Mouse (Mus musculus) cerebellum, postnatal 14 days (tissue): ENCODE data around the gene Sirt6.

Source experiments
- DNase-seq, 2 experiments: peaks; one replicate each; pipeline ENCODE4 v3.0.0; 2021; ENCODE audit warnings: mixed read lengths in 2 of 2

The Sirt6 gene

DNA sequence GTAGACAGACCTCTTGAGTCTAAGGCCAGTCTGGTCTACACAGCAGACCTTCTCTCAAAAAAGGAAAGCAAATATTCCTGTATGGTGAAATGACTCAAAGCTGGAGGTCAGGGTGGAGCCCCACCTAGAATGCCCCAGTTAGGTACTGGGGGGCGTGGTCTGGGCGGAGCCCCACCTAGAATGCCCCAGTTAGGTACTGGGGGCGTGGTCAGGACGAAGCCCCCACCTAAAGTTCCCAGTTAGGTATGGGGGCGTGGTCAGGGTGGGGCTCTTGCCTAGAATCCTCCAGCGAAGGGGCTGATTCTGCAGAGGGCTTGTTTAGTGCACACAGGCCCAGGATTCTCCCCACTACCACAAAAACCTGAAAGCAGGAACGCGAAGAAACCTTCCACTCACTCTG lies 4.2 kb downstream of the Sirt6 start:
- DNase-seq: no peak

GRCm38 (mm10) chr10:81620786-81621185 lies 6.8 kb downstream of the Sirt6 start:
- no peak for DNase-seq

- no peak for DNase-seq
Observed at GRCm38 (mm10) chr10:81619976-81620375, 7.6 kb downstream of the Sirt6 start.

GRCm38 (mm10) chr10:81615486-81615885 lies 12.1 kb downstream of the Sirt6 start:
- DNase-seq: no peak

- no peak for DNase-seq
Observed at GRCm38 (mm10) chr10:81612779-81613178, 14.8 kb downstream of the Sirt6 start.

GRCm38 (mm10) chr10:81608308-81608707 lies 19.3 kb downstream of the Sirt6 start:
- peak in 1 of 2 experiments; percentile 63 for DNase-seq

DNA sequence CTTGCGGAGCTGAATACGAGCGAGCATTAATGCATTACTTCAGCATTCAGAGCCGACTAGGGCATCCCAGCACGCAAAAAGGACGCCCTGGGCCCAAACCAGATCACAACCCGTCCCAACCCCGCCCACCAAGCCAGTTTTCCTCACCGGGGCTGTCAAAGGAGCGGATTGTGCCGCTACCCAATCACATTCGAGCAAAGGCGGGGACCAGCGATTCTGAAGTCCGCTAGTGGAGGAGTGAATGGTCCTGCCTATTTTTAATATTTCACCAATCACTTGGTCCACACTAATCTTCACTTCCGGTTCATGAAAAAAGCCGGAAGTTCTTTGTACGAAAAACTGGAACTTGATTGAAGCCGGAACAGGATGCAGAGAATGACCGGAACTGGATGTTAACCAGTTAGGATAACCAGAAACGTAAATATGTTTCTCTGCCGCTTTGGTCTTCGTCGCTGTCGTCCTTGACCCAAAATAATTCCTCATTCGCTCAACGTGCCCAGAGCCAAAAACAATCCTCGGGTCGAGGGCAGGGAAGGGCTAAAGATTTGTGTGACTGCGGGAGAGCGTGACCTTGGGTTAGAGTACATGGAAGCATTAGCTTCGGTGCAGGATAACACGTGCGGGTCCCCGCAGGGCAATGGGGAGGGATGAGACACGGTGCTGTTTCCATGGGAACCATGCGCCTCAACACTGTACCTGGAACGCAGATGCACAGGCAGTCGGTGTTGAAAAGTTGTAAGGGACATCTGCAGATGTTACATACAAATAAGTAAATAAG lies 21.4 kb downstream of the Sirt6 start, which contains the start of gene BC025920:
Gene BC025920 (plus strand): TSS at position 297 of the 778 bp plus-strand sequence.
- DNase-seq: peak; percentile 94

DNA sequence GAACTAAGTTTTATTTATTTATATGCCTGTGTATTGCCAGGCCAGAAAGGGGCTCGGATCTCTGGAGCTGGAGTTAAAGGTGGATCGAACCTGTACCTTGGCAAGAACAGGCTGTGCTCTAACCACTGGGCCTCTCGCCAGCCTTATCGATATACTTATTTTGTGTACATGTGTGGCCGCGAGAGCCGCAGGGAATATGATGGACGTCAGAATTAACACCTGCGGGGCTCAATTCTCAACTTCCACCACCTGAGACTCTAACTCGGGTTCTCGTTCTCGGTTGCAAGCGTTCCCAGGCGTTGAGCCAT lies 22.0 kb downstream of the Sirt6 start:
- no peak for DNase-seq

DNA sequence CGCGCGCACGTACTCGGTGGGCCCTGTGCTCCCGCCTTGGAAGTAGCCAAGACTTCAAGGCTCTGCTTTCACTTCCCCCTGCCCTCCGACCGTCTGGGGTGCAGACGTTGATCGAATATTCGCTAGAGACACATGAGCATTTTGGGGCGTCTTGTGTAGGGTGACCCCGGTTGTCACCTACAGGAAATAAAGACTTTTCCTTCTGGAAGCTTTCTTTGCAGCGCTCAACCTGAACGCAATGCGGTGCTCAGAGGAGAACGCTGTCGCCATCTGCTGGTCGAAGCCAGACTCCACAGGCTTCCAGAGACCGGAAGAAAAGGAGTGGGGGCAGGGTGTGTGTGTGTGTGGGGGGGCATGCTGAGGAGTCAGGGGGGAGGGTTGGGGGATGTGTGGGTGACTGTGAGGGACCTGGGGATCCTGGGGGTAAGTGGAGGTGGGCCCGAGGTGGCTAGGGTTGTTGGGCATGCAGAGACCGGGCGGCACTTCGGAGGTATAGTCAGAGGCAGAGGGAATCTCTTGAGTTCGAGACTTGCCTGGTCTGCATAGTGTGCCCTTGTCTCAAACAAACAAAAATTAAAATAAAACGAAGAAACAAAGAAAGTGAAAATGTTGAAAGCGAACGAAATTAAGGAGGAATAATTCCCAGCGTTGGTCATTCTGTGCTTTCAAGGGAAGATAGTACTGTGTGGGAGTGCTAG lies 22.5 kb downstream of the Sirt6 start:
- peak; percentile 93 to 96 for DNase-seq

DNA sequence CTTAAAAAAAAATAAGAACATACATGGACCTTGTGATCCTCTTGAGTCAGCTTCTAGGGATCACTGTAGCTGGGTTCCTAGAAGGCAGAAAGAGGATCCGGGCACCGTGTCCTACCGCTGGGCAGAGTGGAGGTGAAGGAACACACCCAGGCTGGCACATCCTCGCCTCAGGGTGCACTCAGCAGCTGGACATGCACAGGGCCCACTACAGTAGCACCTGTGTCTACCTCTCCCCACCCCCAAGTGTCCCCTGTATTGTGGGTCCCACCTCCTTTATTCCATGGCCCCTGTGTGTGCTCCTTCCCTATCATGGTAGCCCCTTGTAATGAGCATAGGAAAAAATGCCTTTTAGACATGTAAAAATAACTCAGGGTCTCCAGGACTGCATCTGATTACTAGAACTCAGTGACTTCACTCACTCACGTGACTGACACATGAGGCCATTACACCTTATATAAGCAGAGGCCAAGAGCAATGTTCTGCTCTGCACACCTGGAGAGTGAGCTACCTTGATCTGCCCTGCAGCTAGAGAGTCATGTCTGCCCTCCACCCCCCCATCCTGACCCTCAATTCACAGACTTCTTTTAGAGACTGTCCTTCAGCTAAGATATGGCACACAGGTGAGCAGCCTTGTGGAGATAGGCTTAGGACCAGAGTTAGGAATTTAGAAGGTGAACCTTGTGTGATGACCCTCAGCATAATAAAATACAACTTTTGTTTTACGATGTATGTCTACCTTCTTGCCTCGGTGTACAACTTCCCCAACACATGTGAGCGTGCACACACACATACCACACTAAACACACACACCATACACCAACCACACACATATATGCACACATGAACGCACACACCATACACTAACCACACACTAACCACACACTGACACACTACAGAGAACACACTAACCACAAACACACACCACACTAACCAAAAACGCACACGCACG lies 23.3 kb downstream of the Sirt6 start:
- peak in 1 of 2 experiments; percentile 33 for DNase-seq

- DNase-seq: peak; percentile 57 to 68
Observed at GRCm38 (mm10) chr10:81602741-81603151, 24.9 kb downstream of the Sirt6 start.

- DNase-seq: no peak
Observed at GRCm38 (mm10) chr10:81601396-81601905, 26.1 kb downstream of the Sirt6 start.

GRCm38 (mm10) chr10:81600738-81601203 lies 26.8 kb downstream of the Sirt6 start, which contains the start of gene Tle6:
Gene Tle6 (minus strand): TSS chr10:81601073.
- DNase-seq: peak; percentile 97 to 99

DNA sequence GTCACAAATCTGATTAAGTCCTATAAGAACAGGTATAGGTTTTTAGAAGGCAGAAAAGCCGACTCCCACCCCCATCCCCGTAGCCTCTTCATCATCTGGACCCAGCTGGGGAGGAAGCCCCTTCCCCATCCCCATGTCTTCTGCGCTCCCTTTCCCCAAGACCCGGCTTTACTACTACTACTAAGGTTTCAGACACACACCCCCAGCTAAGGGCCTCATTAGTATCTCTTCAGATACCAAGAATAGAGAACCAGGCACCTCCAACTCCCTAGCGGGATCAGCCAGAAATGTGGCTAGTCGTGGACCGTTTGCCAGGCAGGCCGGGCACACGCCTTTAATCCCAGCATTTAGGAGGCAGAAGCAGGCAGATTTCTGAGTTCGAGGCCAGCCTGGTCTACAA lies 27.5 kb downstream of the Sirt6 start:
- DNase-seq: no peak

DNA sequence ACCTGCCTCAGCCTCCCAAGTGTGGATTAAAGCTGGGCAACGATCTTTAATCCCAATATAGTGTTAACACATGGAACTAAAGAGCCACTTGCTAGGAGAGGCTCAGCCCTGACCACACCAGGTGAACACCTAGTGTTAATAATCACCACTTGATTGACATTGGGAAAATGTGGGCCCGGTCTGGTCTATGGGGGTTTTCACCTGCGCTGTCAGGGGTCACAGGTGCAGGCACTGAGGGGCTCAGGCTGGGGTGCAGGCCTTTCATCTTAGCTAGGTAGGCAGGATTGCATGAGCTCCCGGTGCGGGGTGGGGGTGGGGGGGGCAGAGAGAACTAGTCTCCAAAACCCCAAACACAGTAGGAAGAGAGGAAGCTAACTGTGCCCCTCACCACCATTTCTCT lies 28.0 kb downstream of the Sirt6 start:
- no peak for DNase-seq

- no peak for DNase-seq
Observed at GRCm38 (mm10) chr10:81598871-81599270, 28.7 kb downstream of the Sirt6 start.

DNA sequence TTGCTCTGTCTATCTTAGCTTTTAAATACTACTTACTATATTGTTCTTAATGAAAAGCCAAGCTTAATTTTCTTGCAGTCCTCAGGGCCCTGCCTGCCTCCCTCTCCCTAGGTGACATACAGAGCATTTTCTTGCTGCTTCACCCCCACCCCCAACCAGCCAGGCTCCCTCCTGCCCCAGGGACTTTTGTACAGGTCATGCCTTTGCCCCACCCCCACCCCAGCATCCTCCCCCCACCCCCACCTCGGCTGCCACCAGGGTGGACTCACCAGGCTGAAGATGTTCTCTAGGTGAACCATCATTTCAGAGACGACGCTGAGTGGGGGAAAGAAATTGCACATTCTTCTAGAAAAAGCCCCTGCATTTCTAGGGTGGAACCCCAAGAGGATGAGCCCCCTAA lies 29.3 kb downstream of the Sirt6 start:
- no peak for DNase-seq

DNA sequence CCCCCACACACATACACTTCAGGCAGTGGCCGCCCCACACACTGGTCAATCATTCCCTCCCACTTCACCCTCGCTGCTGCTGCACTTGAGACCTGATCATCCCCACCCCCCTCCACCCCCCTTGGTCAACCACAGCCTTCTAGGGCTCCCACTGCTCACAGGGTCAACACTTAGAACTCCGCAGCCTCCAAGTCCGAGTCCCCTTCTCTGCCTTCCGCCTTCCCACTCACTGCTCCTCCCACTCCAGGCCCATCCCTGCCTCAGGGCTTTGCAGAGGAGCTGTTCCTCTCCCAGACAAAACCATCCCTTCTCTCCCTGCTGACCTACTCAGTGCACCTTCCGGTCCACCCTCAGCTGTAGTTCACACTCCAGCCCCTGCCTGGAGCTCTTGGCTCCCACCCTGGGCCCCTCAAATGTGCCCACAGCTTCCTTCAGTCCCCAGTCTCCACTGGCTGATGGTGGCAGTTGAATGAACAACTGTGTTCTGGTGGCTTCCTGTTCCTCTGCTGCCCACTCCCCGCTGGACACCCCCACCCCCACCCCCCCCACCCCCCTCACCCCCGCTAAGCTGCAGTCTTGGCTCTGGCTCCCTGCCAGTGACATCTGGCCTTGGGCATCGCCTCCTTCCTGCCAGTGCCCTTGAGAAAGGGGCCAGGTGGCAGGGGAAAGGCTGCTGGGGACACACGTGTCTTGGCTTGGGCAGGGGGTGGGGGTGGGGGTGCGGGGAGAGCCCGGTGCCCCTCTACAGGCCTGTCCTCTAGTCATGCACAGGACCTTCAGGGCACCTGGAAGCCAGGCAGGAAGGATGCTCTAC lies 30.3 kb downstream of the Sirt6 start:
- DNase-seq: peak; percentile 39 to 66

DNA sequence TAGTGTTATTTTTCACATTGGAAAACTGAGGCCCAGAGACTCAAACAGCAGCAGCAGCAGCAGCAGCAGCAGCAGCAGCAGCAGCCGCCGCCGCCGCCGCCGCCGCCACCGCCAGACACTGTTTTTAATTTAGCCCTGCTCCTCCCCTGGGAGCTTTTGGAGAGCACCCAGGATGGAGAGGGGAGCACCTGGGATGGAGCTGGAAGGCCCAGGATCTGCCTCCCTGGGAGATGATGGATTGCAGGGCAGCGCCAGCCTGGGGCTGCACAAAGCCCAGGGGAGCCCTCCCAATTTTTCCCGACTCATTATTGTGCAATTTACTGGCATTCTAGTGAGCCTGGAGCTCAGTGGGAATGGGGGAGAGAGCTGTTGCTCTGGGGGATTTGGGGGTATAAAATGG lies 31.0 kb downstream of the Sirt6 start:
- peak in 1 of 2 experiments; percentile 22 for DNase-seq

- DNase-seq: peak; percentile 22 to 44
Observed at GRCm38 (mm10) chr10:81595599-81595998, 32.0 kb downstream of the Sirt6 start.

DNA sequence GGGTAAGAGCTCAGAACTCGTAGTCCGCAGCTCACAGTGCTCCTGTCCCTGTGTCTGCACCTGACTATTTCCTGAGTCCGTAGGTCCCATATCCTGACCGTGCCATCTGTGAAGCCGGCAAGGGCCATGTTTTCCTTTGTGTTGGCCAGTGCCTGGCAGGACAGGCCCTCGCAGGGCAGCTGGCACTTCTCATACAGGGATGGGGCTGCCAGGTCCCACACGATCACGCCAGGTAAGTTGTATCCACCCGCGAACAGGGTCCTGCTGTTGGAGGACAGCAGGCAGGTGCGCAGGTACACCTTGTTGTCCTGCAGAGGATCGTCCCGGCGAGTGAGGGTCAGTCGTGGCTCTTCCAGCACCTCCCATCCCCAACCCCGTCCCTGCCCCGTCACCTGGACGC lies 33.7 kb downstream of the Sirt6 start:
- DNase-seq: peak in 1 of 2 experiments; percentile 64

DNA sequence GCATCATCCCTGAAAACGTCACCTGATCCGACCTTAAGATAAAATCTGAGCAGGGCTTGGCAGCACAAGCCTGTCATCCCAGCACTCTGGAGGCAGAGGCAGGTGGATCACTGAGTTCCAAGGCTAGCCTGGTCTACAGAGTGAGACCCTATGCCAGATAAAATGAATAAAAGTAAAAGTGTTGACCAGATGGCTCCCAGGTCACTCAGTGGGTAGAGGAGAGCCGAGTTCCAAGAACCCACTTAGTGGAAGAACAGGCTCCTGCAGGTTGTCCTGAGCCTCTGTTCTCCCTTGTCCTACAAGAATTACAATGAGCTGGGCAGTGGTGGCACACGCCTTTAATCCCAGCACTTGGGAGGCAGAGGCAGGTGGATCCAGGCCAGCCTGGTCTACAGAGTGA lies 34.4 kb downstream of the Sirt6 start:
- DNase-seq: peak in 1 of 2 experiments; percentile 16
